In genomic region chr10:125696159-125696558, GRCm38 (mm10) we compare ENCODE assay signal across 16 mouse cellular contexts.
"Had no signal": no experiment of that assay in that cellular context is flagged by ENCODE, and none has a peak within 500 bp of the region (broad histone marks: within the 10 kb centered on the region; RNA-seq: fewer than 3 reads in every experiment).

No protein-coding gene starts in this region.

- H3K9ac ChIP-seq: neural tube, embryonic 13.5 days; neural tube, embryonic 15.5 days; stomach, embryonic 15.5 days had no signal

- H3K4me1 ChIP-seq: neural tube, embryonic 15.5 days; stomach, embryonic 15.5 days had no signal

- H3K36me3 ChIP-seq: neural tube, embryonic 13.5 days; neural tube, embryonic 15.5 days; stomach, embryonic 15.5 days had no signal

- DNase-seq: retina, postnatal 1 day; right cerebral cortex, adult 18-20 months; right cerebral cortex, postnatal 14 days; right cerebral cortex, postnatal 25 days; right cerebral cortex, postnatal 4 days; spleen, adult 18-20 months; thymus, adult 18-20 months; thymus, adult 2 months; thymus, postnatal 14 days; thymus, postnatal 25 days; thymus, postnatal 36 days; thymus, postnatal 4 days had no signal

- H3K4me2 ChIP-seq: neural tube, embryonic 13.5 days; neural tube, embryonic 15.5 days; stomach, embryonic 15.5 days had no signal

- H3K9me3 ChIP-seq: neural tube, embryonic 13.5 days; neural tube, embryonic 15.5 days; stomach, embryonic 15.5 days had no signal

- H3K27me3 ChIP-seq: neural tube, embryonic 13.5 days; neural tube, embryonic 15.5 days; stomach, embryonic 15.5 days had no signal

- H3K27ac ChIP-seq: neural tube, embryonic 13.5 days; neural tube, embryonic 15.5 days; stomach, embryonic 15.5 days; stomach, postnatal 0 days had no signal

- H3K4me3 ChIP-seq: neural tube, embryonic 13.5 days; neural tube, embryonic 15.5 days; stomach, embryonic 15.5 days had no signal
